Mouse (Mus musculus) adrenal gland, adult 8-10 months (tissue): ENCODE data around the gene Slc28a2. TPM values are rescaled to one million over a fixed set of nuclear protein-coding genes. Genes with fewer than 3 reads are reported as not detected.
"Not testable (repeated sequence)": the region's sequence is repeated elsewhere in the genome, so short reads cannot be mapped to it uniquely, and the experiment has no call there.

Experiments used
- DNase-seq: peaks from one replicate; pipeline ENCODE4 v3.0.0; 2022
- total RNA-seq, 4 experiments: library from RNA; stranded (reverse); gene quantifications; 2 replicates each; pipeline ENCODE4 v1.2.4; 2022

Gene Slc28a2
- total RNA-seq, result 1 to 10 TPM in 3 of 4 experiments, under 1 TPM in 1; 0.84 to 4.8 (median 2.1) TPM

- not testable (repeated sequence) for DNase-seq
Observed at GRCm38 (mm10) chr2:122426200-122426599, at the start of gene Slc28a2. Gene Slc28a2 (plus strand): TSS chr2:122426477.

- peak; percentile 97 for DNase-seq
Observed at GRCm38 (mm10) chr2:122377215-122377674, 49.0 kb upstream of the Slc28a2 start.

- DNase-seq, result peak; percentile 73
Observed at GRCm38 (mm10) chr2:122377751-122378246, 48.5 kb upstream of the Slc28a2 start.

GRCm38 (mm10) chr2:122378421-122379291 is 47.6 kb upstream of the Slc28a2 start:
- DNase-seq, result no peak

GRCm38 (mm10) chr2:122379292-122379650 is 47.0 kb upstream of the Slc28a2 start:
- no peak for DNase-seq

DNA sequence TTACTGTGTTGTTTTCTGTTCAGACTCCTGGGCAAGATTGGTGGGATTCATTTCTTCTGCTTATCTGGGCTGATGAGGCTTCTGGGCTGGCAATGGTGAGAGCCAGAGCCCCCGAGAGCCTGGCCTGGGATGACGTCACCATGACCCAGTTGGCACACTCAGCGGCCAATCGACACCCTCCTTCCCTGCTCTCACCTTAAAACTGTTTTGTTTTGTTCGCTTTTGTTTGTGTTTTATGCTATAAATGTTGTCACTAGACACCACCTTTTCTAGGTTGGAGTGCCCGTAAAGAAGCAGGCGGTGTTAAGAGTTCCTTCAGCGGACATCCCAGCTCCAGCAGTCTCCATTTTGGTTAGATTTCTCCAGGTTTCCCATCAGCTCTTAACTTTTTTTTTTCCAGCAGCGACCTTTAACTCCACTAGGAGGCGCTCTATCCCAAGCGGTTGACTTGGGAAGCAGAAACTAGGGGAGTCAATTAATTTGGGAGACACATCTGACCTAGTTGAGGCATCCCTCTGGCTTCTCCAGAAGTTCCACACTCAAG is 45.4 kb upstream of the Slc28a2 start:
- DNase-seq, result peak; percentile 39

GRCm38 (mm10) chr2:122381329-122382103 is 44.8 kb upstream of the Slc28a2 start:
- DNase-seq, result no peak

DNA sequence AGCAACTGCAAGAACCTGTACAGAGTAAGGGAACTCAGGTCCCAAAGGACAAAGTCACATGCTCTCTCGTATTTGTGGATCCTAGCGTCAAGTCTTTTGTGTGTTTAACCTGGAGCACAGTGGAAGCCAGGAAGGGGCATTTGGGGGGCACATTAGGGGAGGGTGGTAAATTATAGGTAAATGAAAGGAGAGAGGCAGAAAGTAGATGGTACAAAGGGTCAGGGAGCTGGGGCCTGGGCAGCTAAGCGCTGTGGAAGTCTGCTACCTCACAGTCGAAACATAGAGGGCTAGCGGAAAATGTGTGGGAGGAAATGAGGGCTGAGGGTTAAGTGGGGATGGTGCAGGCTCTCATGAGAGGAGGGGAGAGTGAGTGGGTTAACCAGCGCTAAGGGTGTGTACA is 44.2 kb upstream of the Slc28a2 start:
- no peak for DNase-seq

- DNase-seq, result no peak
Observed at GRCm38 (mm10) chr2:122385095-122385494, 41.2 kb upstream of the Slc28a2 start.

GRCm38 (mm10) chr2:122387135-122387534 is 39.1 kb upstream of the Slc28a2 start:
- DNase-seq, result not testable (repeated sequence)

DNA sequence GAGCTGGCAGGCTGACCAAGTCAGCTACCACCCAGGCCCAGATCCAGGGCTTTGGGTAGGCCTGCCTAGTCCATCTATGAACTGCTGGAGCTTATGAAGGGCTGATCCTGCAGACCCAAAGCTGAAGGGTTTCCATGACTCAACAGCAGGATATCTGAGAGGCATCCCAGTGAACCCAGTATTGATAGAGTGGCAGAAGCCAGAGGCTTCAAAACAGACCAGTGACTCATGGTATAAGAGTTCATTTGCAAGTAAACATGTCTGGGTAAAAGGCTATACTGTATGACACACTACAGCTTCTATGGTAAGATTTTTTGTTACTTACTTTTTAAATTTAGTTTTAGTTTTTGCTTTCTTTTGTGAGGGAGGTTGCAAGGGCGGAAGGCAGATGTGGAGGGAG is 30.1 kb upstream of the Slc28a2 start:
- DNase-seq, result no peak

GRCm38 (mm10) chr2:122407607-122408006 is 18.7 kb upstream of the Slc28a2 start:
- DNase-seq, result no peak

DNA sequence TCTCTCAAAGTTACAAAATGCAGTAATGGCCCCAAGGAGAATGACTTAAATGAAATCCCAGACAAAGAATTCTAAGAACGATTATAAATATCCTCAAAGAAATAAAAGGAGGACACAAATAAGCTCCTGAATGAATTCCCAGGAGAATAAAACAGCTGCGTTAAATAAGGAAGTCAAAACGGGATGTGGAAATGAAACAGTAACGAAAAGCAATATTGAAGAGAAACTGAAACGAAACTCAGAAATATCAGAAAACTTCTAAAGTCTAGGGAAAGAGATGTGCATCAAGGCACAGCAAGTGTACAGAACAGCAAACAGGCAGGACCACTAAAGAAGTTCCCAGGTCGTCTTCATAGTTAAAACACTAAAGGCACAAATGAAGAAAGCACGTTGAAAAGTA is 17.3 kb upstream of the Slc28a2 start:
- DNase-seq, result no peak

GRCm38 (mm10) chr2:122426645-122427044 is 368 bp downstream of the Slc28a2 start:
- not testable (repeated sequence) for DNase-seq

GRCm38 (mm10) chr2:122438706-122439482 is 12.6 kb downstream of the Slc28a2 start:
- not testable (repeated sequence) for DNase-seq

- DNase-seq, result not testable (repeated sequence)
Observed at GRCm38 (mm10) chr2:122440521-122440920, 14.2 kb downstream of the Slc28a2 start.

- DNase-seq, result no peak
Observed at GRCm38 (mm10) chr2:122441000-122441933, 15.0 kb downstream of the Slc28a2 start.

- DNase-seq, result no peak
Observed at GRCm38 (mm10) chr2:122450351-122450750, 24.1 kb downstream of the Slc28a2 start.

DNA sequence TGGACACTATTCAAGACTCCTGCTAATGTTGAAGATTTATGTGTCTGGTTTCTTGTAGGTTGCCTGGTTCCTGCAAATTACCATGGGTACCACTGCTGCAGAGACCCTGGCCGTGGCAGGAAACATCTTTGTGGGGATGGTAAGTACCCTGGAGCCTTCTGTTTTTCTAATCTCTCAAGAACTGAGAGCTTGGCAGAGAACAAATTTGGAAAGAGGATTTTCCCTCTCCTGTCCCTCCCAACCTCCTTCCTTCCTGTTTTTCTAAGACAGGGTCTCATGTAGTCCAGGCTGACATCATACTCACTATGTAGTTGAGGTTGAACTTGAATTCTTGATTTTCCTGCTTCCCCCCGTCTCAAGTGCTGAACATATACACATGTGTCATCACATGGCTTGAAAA is 26.1 kb downstream of the Slc28a2 start:
- no peak for DNase-seq

DNA sequence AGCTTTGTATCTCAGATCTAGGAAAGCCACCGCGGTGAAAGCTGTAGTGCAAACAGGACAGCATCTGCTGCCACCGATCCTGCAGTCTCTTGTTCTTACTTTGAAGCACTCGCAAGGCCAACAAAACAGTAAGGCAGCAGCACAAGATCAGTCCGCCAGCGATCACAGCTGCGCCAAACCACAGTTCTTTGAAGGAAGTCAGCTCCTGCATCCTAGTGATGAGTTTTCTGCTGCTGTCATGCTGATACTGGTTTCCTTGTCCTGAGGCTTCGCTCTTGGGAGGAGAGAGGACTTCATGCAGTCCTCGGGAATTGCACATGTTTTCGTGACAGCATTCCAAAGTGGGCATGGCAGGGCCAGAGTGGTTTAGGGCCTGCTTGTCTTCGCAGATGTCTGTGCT is 40.6 kb downstream of the Slc28a2 start:
- no peak for DNase-seq
